Mouse (Mus musculus) lung, postnatal 10 days (tissue): ENCODE data around the gene Aspm.

Experiments used
- DNase-seq: peaks from one replicate; pipeline ENCODE4 v3.0.0; 2021

Gene Aspm

DNA sequence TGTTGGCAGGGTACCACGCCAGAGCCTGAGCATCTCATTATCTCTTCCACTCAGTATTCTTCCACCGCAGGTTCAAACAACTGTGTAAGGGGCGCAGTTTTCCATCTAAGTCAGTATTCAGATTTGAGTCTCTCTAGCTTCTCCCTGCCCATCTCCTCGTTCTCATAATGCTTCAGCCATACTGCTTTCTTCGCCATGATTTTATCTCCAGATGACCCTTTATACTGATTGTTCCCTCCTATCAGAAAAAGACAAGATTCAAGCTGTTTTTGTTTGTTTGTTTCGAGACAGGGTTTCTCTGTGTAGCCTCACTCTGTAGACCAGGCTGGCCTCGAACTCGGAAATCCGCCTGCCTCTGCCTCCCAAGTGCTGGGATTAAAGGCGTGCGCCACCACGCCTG, 60.0 kb downstream of the Aspm start:
- no peak for DNase-seq
